ENCODE assay signal across 8 mouse cellular contexts in genomic region chr11:116130488-116131205, GRCm38 (mm10). TPM values are rescaled to one million over a fixed set of nuclear protein-coding genes. Genes with fewer than 3 reads are reported as not detected.
DNase-seq lines count a peak whose midpoint lies in the region; ATAC-seq and TF ChIP-seq lines count a peak whose summit lies in the region.

Trim65 (minus strand) TSS chr11:116131128.

- peak; percentile 92 to 93 for DNase-seq in heart, postnatal 10 days
- DNase-seq in large intestine, adult 2 months (ENCODE audit: low read depth, low spot score), result peak; percentile 65
- peak; percentile 94 for DNase-seq in stomach, postnatal 0 days (ENCODE audit: low spot score)

- no peaks in the 10 kb centered on the region for H3K9me3 ChIP-seq in E14TG2a.4 (ENCODE audit: low read length)
- H3K9me3 ChIP-seq in forebrain, embryonic 13.5 days (replicated peaks), result no peaks in the 10 kb centered on the region
- H3K9me3 ChIP-seq in liver, embryonic 16.5 days (replicated peaks; ENCODE audit: control insufficient read depth, low read length), result no peaks in the 10 kb centered on the region
- no peaks in the 10 kb centered on the region for H3K9me3 ChIP-seq in neural tube, embryonic 12.5 days
- no peaks in the 10 kb centered on the region for H3K9me3 ChIP-seq in stomach, postnatal 0 days (ENCODE audit: control insufficient read depth, low read length)

- peak within 1 kb of the TSS; percentile 83 for H3K27ac ChIP-seq in forebrain, embryonic 13.5 days
- peak within 1 kb of the TSS; percentile 76 for H3K27ac ChIP-seq in liver, embryonic 16.5 days (ENCODE audit: low read length)
- H3K27ac ChIP-seq in neural tube, embryonic 12.5 days, result peak within 1 kb of the TSS; percentile 76
- peak within 1 kb of the TSS; percentile 97 for H3K27ac ChIP-seq in stomach, postnatal 0 days (replicated peaks)

- H3K27me3 ChIP-seq in E14TG2a.4 (ENCODE audit: insufficient read depth, low read length), result peaks cover 47% of the 10 kb centered on the region
- H3K27me3 ChIP-seq in forebrain, embryonic 13.5 days, result no peaks in the 10 kb centered on the region
- H3K27me3 ChIP-seq in liver, embryonic 16.5 days (ENCODE audit: control insufficient read depth, insufficient read depth, low read depth, low read length), result no peaks in the 10 kb centered on the region
- H3K27me3 ChIP-seq in neural tube, embryonic 12.5 days (replicated peaks), result no peaks in the 10 kb centered on the region
- no peaks in the 10 kb centered on the region for H3K27me3 ChIP-seq in stomach, postnatal 0 days (ENCODE audit: control insufficient read depth, insufficient read depth, low read length)

- H3K36me3 ChIP-seq in E14TG2a.4 (ENCODE audit: insufficient read depth, low read length), result peaks cover 44% of the 10 kb centered on the region
- H3K36me3 ChIP-seq in forebrain, embryonic 13.5 days (ENCODE audit: poor library complexity, severe bottlenecking), result peaks cover 42% of the 10 kb centered on the region
- H3K36me3 ChIP-seq in liver, embryonic 16.5 days (ENCODE audit: control insufficient read depth, insufficient read depth), result no peaks in the 10 kb centered on the region; the same call in 1 of the 2 replicates
- H3K36me3 ChIP-seq in neural tube, embryonic 12.5 days, result peaks cover 42% of the 10 kb centered on the region
- peaks cover 6% of the 10 kb centered on the region; the same call in 1 of the 2 replicates for H3K36me3 ChIP-seq in stomach, postnatal 0 days (ENCODE audit: control insufficient read depth, insufficient read depth, low read length)

- no peak for TF ChIP-seq CTCF in E14TG2a.4 (conservative IDR thresholded peaks at IDR 0.05; ENCODE audit: low read length)
- TF ChIP-seq CTCF in stomach, postnatal 0 days (IDR thresholded peaks at IDR 0.05; ENCODE audit: low read depth), result peak; percentile 100

- peak within 1 kb of the TSS; percentile 77 for H3K9ac ChIP-seq in forebrain, embryonic 13.5 days
- peak within 1 kb of the TSS; percentile 77 for H3K9ac ChIP-seq in liver, embryonic 16.5 days (ENCODE audit: low read depth, low read length)
- peak within 1 kb of the TSS; percentile 67 for H3K9ac ChIP-seq in neural tube, embryonic 12.5 days
- H3K9ac ChIP-seq in stomach, postnatal 0 days (ENCODE audit: low read length), result peak within 1 kb of the TSS; percentile 76

- intact Hi-C loops in heart, postnatal 10 days (cut with DNase I), result loop anchor here (1.0 to 5.0 kb wide), 5 partner anchors 20 to 191 kb away; partner anchors contain the start of genes Galk1 and Unk

- TF ChIP-seq EP300 in stomach, postnatal 0 days (optimal IDR thresholded peaks at IDR 0.05), result no peak

- peak within 1 kb of the TSS; percentile 79 for H3K4me3 ChIP-seq in E14TG2a.4 (replicated peaks; ENCODE audit: low read length)
- H3K4me3 ChIP-seq in forebrain, embryonic 13.5 days, result peak within 1 kb of the TSS; percentile 52
- peak within 1 kb of the TSS; percentile 68 for H3K4me3 ChIP-seq in liver, embryonic 16.5 days (ENCODE audit: low read depth, low read length)
- peak within 1 kb of the TSS; percentile 48 for H3K4me3 ChIP-seq in neural tube, embryonic 12.5 days
- peak within 1 kb of the TSS; percentile 65 for H3K4me3 ChIP-seq in stomach, postnatal 0 days (ENCODE audit: low read depth, low read length)

- H3K4me2 ChIP-seq in forebrain, embryonic 13.5 days, result peak within 1 kb of the TSS; percentile 85
- H3K4me2 ChIP-seq in liver, embryonic 16.5 days (ENCODE audit: low read depth, low read length), result peak within 1 kb of the TSS; percentile 84
- peak within 1 kb of the TSS; percentile 76 for H3K4me2 ChIP-seq in neural tube, embryonic 12.5 days (replicated peaks)
- peak within 1 kb of the TSS; percentile 69 for H3K4me2 ChIP-seq in stomach, postnatal 0 days (replicated peaks; ENCODE audit: low read depth)

- WGBS in forebrain, embryonic 13.5 days, result 1% methylated on average over 69 of the region's 69 CpGs
- under 1% methylated on average over 69 of the region's 69 CpGs for WGBS in large intestine, adult 2 months
- WGBS in liver, embryonic 16.5 days (ENCODE audit: insufficient replicate concordance), result under 1% methylated on average over 69 of the region's 69 CpGs
- WGBS in neural tube, embryonic 12.5 days, result 2% methylated on average over 69 of the region's 69 CpGs
- under 1% methylated on average over 68 of the region's 69 CpGs for WGBS in stomach, postnatal 0 days

- ATAC-seq in cerebellum, adult (ENCODE audit: insufficient number of reproducible peaks, low FRiP score, low TSS enrichment), result peak; percentile 74; the same call in 1 of the 2 replicates
- ATAC-seq in forebrain, embryonic 13.5 days, result peak; percentile 90
- peak; percentile 84 for ATAC-seq in liver, embryonic 16.5 days (ENCODE audit: low read depth)
- ATAC-seq in neural tube, embryonic 12.5 days (ENCODE audit: low FRiP score, low read depth), result peak; percentile 81
- peak; percentile 83 for ATAC-seq in stomach, postnatal 0 days (ENCODE audit: low FRiP score, low TSS enrichment)

- H3K4me1 ChIP-seq in E14TG2a.4 (replicated peaks; ENCODE audit: low read depth, low read length), result peaks cover 79% of the 10 kb centered on the region
- H3K4me1 ChIP-seq in forebrain, embryonic 13.5 days, result peaks cover 28% of the 10 kb centered on the region
- peaks cover 37% of the 10 kb centered on the region for H3K4me1 ChIP-seq in liver, embryonic 16.5 days (ENCODE audit: control insufficient read depth, low read depth, low read length)
- peaks cover 33% of the 10 kb centered on the region for H3K4me1 ChIP-seq in neural tube, embryonic 12.5 days
- H3K4me1 ChIP-seq in stomach, postnatal 0 days (replicated peaks; ENCODE audit: control insufficient read depth, insufficient read depth), result peaks cover 11% of the 10 kb centered on the region

RNA-seq across cellular contexts. Expression of gene Trim65, which starts in this region (rescaled TPM):
- 1.2 and 1.6 TPM in 2 replicates for polyA plus RNA-seq in forebrain, embryonic 13.5 days (2015; fragmentation: Nextera tagmentation; extraction: Ambion mirVana)
- total RNA-seq in heart, postnatal 10 days (2021), result 1 to 10 TPM; 5.4 to 6.3 TPM
- 11.1 and 16.3 TPM in 2 replicates for polyA plus RNA-seq in large intestine, adult 2 months (2012; rRNA removed)
- polyA plus RNA-seq in liver, embryonic 16.5 days (2015; fragmentation: Nextera tagmentation; extraction: Ambion mirVana), result 1.2 and 1.5 TPM in 2 replicates
- polyA plus RNA-seq in neural tube, embryonic 12.5 days (2016; fragmentation: Nextera tagmentation; extraction: Ambion mirVana), result 2.0 and 2.1 TPM in 2 replicates
- polyA plus RNA-seq in stomach, postnatal 0 days (2015; fragmentation: Nextera tagmentation; extraction: Ambion mirVana), result 3.3 and 4.1 TPM in 2 replicates

Comparison
In these comparisons a context has a peak if more than half of its experiments do, and no peak if none do; other contexts are left out.
1. Peak in every context shown above with its lines: DNase-seq, ATAC-seq, H3K4me3 ChIP-seq and H3K27ac ChIP-seq.